In genomic region chr5:151642867-151643266, GRCm38 (mm10) we compare ENCODE assay signal across 18 mouse cellular contexts. TPM values are rescaled to one million over a fixed set of nuclear protein-coding genes. Genes with fewer than 3 reads are reported as not detected.
"Had no signal": no experiment of that assay in that cellular context is flagged by ENCODE, and none has a peak within 500 bp of the region (broad histone marks: within the 10 kb centered on the region; RNA-seq: fewer than 3 reads in every experiment).

No protein-coding gene starts in this region.

- H3K4me1 ChIP-seq: kidney, embryonic 15.5 days; limb, embryonic 15.5 days; liver, embryonic 13.5 days; midbrain, embryonic 10.5 days; neural tube, embryonic 15.5 days had no signal

- H3K9ac ChIP-seq: kidney, embryonic 15.5 days; limb, embryonic 15.5 days; liver, embryonic 13.5 days; neural tube, embryonic 15.5 days had no signal

- DNase-seq: kidney, adult 11 months; kidney, postnatal 25 days; layer of hippocampus, adult 9-11 months; layer of hippocampus, postnatal 36 days; liver, embryonic 13.5 days; lung, adult 18-20 months; midbrain, embryonic 14.5 days; right cerebral cortex, postnatal 4 days; thymus, postnatal 4 days had no signal

- H3K27me3 ChIP-seq: kidney, embryonic 15.5 days; limb, embryonic 15.5 days; liver, embryonic 13.5 days; neural tube, embryonic 15.5 days had no signal

- H3K4me2 ChIP-seq: kidney, embryonic 15.5 days; limb, embryonic 15.5 days; liver, embryonic 13.5 days; neural tube, embryonic 15.5 days had no signal

- H3K27ac ChIP-seq: kidney, embryonic 15.5 days; limb, embryonic 15.5 days; liver, embryonic 13.5 days; midbrain, embryonic 10.5 days; neural tube, embryonic 15.5 days; stomach, postnatal 0 days had no signal

- H3K9me3 ChIP-seq: kidney, embryonic 15.5 days; limb, embryonic 15.5 days; liver, embryonic 13.5 days; neural tube, embryonic 15.5 days had no signal

- H3K4me3 ChIP-seq: kidney, embryonic 15.5 days; limb, embryonic 15.5 days; liver, embryonic 13.5 days; midbrain, embryonic 10.5 days; myocyte; neural tube, embryonic 15.5 days had no signal

RNA-seq across cellular contexts. Expression of gene Vmn2r18, which starts 37.0 kb away (rescaled TPM):
- total RNA-seq: layer of hippocampus, postnatal 36 days; left cerebral cortex, adult 8-10 months; left cerebral cortex, postnatal 25 days had no signal
- polyA plus RNA-seq: liver, embryonic 13.5 days; midbrain, embryonic 14.5 days; myocyte; neural tube, embryonic 11.5 days had no signal
